Mouse (Mus musculus) kidney, embryonic 14.5 days (tissue): Measurements from ENCODE around the gene 2010300C02Rik. TPM values are rescaled to one million over a fixed set of nuclear protein-coding genes. Genes with fewer than 3 reads are reported as not detected.

ENCODE experiments used
- ATAC-seq: fragments of 200-750 bp; cut with Nextera tagmentation; 2 replicates; pipeline ENCODE4 v1.8.0; 2017; ENCODE audit warnings: moderate number of reproducible peaks, mild to moderate bottlenecking, moderate TSS enrichment, moderate library complexity; ENCODE audit not compliant: low FRiP score, low TSS enrichment
- H3K27ac ChIP-seq: fragments of 300-500 bp; sonication (generic); 2 replicates; pipeline ENCODE4 v1.5.1; 2014; ENCODE audit warnings: low read depth, mild to moderate bottlenecking, low read length, moderate library complexity, mixed read lengths
- H3K27me3 ChIP-seq: fragments of 300-500 bp; sonication (generic); 2 replicates; pipeline ENCODE4 v1.6.1; 2014; ENCODE audit warnings: mild to moderate bottlenecking, low read length; ENCODE audit not compliant: control insufficient read depth, insufficient read depth
- H3K36me3 ChIP-seq: fragments of 300-500 bp; sonication (generic); 2 replicates; pipeline ENCODE4 v1.6.1; 2014; ENCODE audit warnings: low read length, mixed read lengths; ENCODE audit not compliant: control insufficient read depth, insufficient read depth
- H3K4me1 ChIP-seq: fragments of 300-500 bp; sonication (generic); 2 replicates; pipeline ENCODE4 v1.6.1; 2014; ENCODE audit warnings: low read length, mixed read lengths; ENCODE audit not compliant: control insufficient read depth, insufficient read depth
- H3K4me2 ChIP-seq: fragments of 300-500 bp; sonication (generic); replicated peaks from 2 replicates; pipeline ENCODE4 v1.6.1; 2014; ENCODE audit warnings: low read depth, mild to moderate bottlenecking, low read length
- H3K4me3 ChIP-seq: fragments of 300-500 bp; sonication (generic); 2 replicates; pipeline ENCODE4 v1.5.1; 2014; ENCODE audit warnings: mild to moderate bottlenecking, low read length
- H3K9ac ChIP-seq: fragments of 300-500 bp; sonication (generic); 2 replicates; pipeline ENCODE4 v1.6.1; 2014; ENCODE audit warnings: low read depth, mild to moderate bottlenecking, low read length, moderate library complexity
- H3K9me3 ChIP-seq: fragments of 300-500 bp; sonication (generic); 2 replicates; pipeline ENCODE4 v1.6.1; 2016; ENCODE audit warnings: low read length; ENCODE audit not compliant: control insufficient read depth
- WGBS: fragments of 180-500 bp; shearing (Covaris S2); extraction: QIAGEN DNeasy Blood & Tissue Kit; methylation state at CpG from one replicate; pipeline ENCODE4 v1.1.7; 2014; 5-methylcytosine and 5-hydroxymethylcytosine counted together
- polyA plus RNA-seq: library from polyadenylated mRNA; unstranded; fragments of >200 nt; fragmentation: Nextera tagmentation; extraction: Ambion mirVana; gene quantifications from 2 replicates; pipeline ENCODE4 v1.2.1, GENCODE M21; 2014

2010300C02Rik gene
- polyA plus RNA-seq, 1 experiment from 2014 or later: 1.6 TPM

DNA sequence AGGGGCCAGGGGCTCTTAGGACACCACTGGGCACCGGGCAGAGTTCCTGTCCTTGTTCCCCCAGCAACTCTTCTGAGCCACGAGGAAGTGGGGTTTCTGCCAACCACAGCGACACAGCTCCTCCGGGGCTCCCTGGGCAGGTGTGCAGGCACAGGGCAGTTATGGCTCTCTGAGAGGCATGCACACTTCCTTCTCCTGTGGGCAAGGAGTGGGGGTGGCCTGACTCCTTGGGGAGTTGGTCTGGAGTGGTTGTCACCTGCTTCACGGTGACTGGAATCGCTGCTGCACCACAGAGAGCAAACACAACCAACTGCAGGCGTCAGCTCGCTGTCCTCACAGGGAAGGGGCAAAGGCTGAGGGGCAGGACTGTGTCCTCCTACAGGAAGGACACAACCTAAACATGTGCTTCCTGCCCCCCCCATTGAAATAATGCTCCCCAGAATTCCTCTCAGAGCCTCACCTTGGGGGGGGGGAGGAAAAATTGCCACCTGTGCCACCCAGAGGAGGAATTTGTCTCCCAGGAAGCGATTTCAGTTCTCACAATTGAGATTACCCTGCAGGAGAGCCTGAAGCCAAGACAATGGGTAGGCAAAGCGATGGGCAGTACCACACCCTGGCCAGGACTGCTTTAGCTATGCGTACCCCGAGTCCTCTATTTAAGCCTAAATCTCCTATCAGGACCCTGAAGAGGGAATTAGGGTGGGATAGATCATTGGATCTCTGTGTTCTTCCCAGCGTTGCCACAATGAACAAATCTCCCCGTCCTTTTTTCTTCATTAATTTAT is 54.2 kb downstream of the 2010300C02Rik start:
- ATAC-seq: no peak
- Histone ChIP-seq H3K27me3 (no peaks in the 10 kb centered on the region), H3K9me3 (no peaks in the 10 kb centered on the region), H3K36me3 (no peaks in the 10 kb centered on the region), H3K9ac (no peak overlapping the region), H3K27ac (no peak overlapping the region), H3K4me2 (no peak overlapping the region), H3K4me3 (no peak overlapping the region), H3K4me1 (0 out of 2 replicates have a peak, but pooled peaks cover 2% of the 10 kb centered on the region)
- 56% methylated on average over 14 of the region's 14 CpGs for WGBS

DNA sequence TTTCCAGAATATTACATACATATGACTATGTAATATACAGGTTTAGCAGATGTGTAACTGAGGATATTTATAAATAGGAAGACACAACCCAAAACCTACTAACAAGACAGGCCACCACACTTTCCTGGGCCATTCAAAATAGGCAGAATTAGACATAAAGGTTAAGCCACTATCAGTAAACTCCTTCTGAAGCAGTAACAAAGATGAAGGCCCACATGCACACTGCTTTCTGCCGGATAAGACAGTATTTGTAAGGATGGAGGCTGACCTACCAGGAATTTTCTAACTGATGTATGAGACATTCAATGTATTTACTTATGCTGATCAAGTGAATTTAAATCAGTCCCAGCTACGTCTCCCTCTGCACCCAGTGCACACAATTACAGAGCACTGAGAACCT is 55.4 kb downstream of the 2010300C02Rik start:
- Histone ChIP-seq H3K4me2 (no peak overlapping the region), H3K9me3 (no peaks in the 10 kb centered on the region), H3K4me1 (0 out of 2 replicates have a peak, but pooled peaks cover 2% of the 10 kb centered on the region), H3K27ac (no peak overlapping the region), H3K9ac (no peak overlapping the region), H3K27me3 (no peaks in the 10 kb centered on the region), H3K4me3 (no peak overlapping the region), H3K36me3 (no peaks in the 10 kb centered on the region)
- 79% methylated on average over 2 of the region's 2 CpGs for WGBS
- ATAC-seq: no peak

DNA sequence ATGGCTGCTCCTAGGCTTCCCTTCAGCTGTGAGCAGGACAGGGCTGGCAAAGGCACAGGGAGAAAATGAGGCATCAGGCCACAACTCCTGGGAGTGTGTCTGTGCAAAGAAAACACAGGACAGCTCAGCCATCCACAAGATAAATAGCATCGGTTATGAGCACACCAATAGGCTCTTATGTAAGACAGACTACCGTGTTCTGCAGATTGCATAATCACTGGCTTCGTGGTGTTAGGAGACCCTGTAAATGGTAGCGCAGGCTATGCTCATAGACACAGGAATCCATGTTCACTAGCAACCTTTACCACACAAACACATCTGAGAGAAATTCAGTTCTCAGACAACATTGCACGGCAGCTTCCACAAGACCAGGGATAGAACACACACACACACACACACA is 56.3 kb downstream of the 2010300C02Rik start:
- Histone ChIP-seq H3K4me1 (0 out of 2 replicates have a peak, but pooled peaks cover 2% of the 10 kb centered on the region), H3K4me3 (no peak overlapping the region), H3K9me3 (no peaks in the 10 kb centered on the region), H3K27me3 (no peaks in the 10 kb centered on the region), H3K9ac (no peak overlapping the region), H3K36me3 (no peaks in the 10 kb centered on the region), H3K4me2 (no peak overlapping the region), H3K27ac (no peak overlapping the region)
- 91% methylated on average over 5 of the region's 5 CpGs for WGBS
- no peak for ATAC-seq

DNA sequence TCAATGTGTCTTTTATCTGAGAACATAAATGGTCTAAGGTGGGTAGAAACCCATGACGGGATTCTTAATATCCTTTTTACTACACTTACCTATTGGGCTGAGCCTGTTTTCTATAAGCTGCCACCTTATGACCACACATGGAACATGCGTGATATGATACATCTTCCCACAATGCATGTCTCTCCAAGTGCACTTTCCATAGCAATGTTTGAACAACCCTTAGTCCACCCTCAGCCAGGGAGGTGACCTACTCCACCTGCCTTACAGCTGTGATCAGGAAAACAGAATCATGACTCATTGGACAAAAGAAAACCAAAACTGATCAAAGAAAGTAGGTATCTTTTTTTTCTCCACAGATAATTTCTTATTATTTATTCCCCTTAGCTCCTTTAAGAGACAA is 63.9 kb downstream of the 2010300C02Rik start:
- 86% methylated on average over 2 of the region's 2 CpGs for WGBS
- no peaks in the 10 kb centered on the region for H3K4me1 ChIP-seq
- H3K9me3 ChIP-seq: 0 out of 2 replicates have a peak, but pooled peaks cover 5% of the 10 kb centered on the region
- no peak overlapping the region for H3K4me3 ChIP-seq
- H3K36me3 ChIP-seq: no peaks in the 10 kb centered on the region
- H3K27ac ChIP-seq: no peak overlapping the region
- H3K27me3 ChIP-seq: no peaks in the 10 kb centered on the region
- H3K4me2 ChIP-seq: no peak overlapping the region
- H3K9ac ChIP-seq: no peak overlapping the region
- no peak for ATAC-seq

DNA sequence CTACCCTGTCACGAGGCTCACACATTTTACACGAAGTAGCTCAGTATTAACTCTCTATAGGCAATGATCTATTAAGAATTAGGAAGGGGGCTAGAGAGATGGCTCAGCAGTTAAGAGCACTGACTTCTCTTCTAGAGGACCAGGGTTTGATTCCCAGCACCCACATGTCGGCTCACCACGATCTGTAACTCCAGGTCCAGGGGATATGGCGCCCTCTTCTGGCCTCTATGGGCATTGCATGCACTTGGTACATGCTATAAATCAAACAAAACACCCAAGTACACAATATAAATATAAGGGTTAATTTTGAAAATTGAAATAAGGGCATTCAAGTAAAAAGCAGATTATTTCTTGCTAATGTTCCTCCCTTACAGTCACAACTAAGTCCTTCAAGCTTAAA is 65.9 kb downstream of the 2010300C02Rik start:
- Histone ChIP-seq H3K4me2 (no peak overlapping the region), H3K4me1 (no peaks in the 10 kb centered on the region), H3K9ac (no peak overlapping the region), H3K27me3 (no peaks in the 10 kb centered on the region), H3K36me3 (no peaks in the 10 kb centered on the region), H3K4me3 (no peak overlapping the region), H3K9me3 (0 out of 2 replicates have a peak, but pooled peaks cover 5% of the 10 kb centered on the region), H3K27ac (no peak overlapping the region)
- no peak for ATAC-seq
- WGBS: 78% methylated on average over 5 of the region's 5 CpGs

DNA sequence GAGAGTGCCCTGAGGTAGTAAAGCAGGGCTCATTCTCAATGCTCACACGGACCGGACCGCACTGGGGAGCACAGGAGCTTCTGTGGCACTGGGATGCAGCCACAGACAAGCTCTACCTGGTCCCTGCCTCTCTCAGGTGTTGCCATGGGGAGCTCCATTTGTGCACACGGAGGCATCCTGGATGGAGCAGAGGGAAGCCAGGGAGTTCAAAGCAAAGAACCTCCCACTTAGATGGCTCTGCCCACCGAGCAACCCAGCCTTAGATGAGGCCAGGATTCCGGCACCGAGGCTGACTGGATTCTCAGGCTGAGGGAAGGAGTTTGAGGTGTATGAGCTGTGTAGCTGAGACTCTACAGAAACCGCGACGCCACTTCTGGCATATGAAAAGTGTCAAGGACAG is 72.8 kb downstream of the 2010300C02Rik start:
- H3K9me3 ChIP-seq: no peaks in the 10 kb centered on the region
- H3K9ac ChIP-seq: no peak overlapping the region
- H3K4me1 ChIP-seq: no peaks in the 10 kb centered on the region
- ATAC-seq: no peak
- H3K27ac ChIP-seq: no peak overlapping the region
- H3K36me3 ChIP-seq: no peaks in the 10 kb centered on the region
- H3K27me3 ChIP-seq: no peaks in the 10 kb centered on the region
- no peak overlapping the region for H3K4me2 ChIP-seq
- H3K4me3 ChIP-seq: no peak overlapping the region
- 90% methylated on average over 10 of the region's 10 CpGs for WGBS

DNA sequence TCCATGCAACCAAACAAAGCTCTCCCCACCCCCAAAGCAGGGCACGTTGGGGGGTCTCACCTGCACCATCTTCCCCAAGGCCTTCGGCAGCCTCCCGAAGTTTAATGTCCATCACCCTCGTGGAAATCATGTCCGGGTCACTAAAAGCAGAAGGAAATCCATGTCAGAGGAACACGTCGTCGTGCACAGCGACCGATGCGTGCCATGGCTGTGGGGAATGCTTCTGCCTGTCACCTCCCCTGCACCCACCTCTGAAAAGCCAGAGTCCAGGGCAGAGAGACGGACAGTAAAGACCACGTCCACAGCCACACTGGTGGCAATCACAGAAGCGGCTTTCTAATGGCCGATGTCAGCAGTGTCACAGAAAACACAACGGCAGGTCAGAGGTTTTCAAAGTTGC is 75.4 kb downstream of the 2010300C02Rik start:
- no peaks in the 10 kb centered on the region for H3K4me1 ChIP-seq
- H3K4me2 ChIP-seq: no peak overlapping the region
- no peak overlapping the region for H3K4me3 ChIP-seq
- ATAC-seq: no peak
- no peaks in the 10 kb centered on the region for H3K27me3 ChIP-seq
- H3K9ac ChIP-seq: no peak overlapping the region
- 90% methylated on average over 16 of the region's 16 CpGs for WGBS
- H3K36me3 ChIP-seq: no peaks in the 10 kb centered on the region
- H3K27ac ChIP-seq: no peak overlapping the region
- no peaks in the 10 kb centered on the region for H3K9me3 ChIP-seq

DNA sequence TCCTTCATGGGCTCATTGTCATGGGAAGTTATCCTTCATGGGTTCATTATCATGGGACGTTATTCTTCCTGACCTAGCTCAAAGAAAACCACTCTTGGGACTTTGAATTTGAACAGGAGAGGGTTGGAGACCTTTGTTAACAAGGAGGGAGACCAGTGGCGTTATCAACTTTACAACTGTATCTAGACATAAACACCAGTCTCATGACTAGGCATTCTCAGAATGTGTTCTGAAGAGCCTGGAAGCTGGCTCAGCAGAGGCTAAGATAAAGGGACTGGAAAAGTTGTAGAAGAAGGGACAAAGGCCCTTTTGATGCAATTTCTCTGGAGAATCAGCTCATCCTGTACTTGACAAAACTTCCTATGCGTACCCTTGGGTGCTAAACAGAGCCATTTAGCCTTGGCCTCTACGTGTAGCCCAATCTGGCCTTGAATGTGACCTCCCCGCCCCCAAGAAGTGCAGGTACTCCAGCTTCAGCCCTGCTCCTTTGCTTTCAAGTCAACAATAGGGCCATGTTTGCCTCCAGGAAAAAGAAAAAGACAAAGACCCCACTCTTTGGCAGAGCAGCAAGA is 76.0 kb downstream of the 2010300C02Rik start:
- no peaks in the 10 kb centered on the region for H3K36me3 ChIP-seq
- no peaks in the 10 kb centered on the region for H3K4me1 ChIP-seq
- no peak overlapping the region for H3K4me3 ChIP-seq
- no peaks in the 10 kb centered on the region for H3K27me3 ChIP-seq
- no peak overlapping the region for H3K27ac ChIP-seq
- H3K9ac ChIP-seq: no peak overlapping the region
- H3K9me3 ChIP-seq: no peaks in the 10 kb centered on the region
- H3K4me2 ChIP-seq: no peak overlapping the region
- ATAC-seq: no peak
- 88% methylated on average over 5 of the region's 5 CpGs for WGBS

DNA sequence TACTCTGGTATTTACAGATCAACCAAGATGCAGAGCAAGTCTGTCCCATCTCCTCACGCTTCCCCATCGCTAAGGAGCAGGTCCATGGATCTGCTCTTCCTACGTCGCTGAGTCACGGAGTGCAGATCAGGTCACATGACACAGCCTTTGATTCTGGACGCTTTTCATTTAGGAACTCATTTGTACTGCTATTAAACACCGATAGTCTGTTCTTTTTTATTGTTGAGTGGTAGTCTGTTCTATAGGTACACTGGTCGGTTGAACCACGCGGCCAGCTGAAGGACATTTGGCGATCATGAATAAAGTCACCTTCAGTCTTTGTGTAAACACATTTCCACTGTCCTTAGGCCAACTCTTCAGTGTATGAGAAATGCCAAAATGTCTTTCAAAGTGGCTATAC is 78.5 kb downstream of the 2010300C02Rik start:
- Histone ChIP-seq H3K9me3 (no peaks in the 10 kb centered on the region), H3K9ac (no peak overlapping the region)

More for the DNA sequence above, 78.5 kb downstream of the 2010300C02Rik start:
- no peak for ATAC-seq
- Histone ChIP-seq H3K36me3 (no peaks in the 10 kb centered on the region), H3K4me3 (no peak overlapping the region), H3K4me2 (no peak overlapping the region), H3K27ac (no peak overlapping the region), H3K27me3 (no peaks in the 10 kb centered on the region), H3K4me1 (no peaks in the 10 kb centered on the region)
- 90% methylated on average over 11 of the region's 11 CpGs for WGBS
